Mouse (Mus musculus): ENCODE measurements around the gene Elp6. TPM values are rescaled to one million over a fixed set of nuclear protein-coding genes. Genes with fewer than 3 reads are reported as not detected.
A peak's percentile ranks its signal among the peaks of the same experiment; 100 is the strongest.

Elp6 gene
- 27.6 and 30.9 TPM in 2 replicates for total RNA-seq (2014; rRNA removed)
- 30.0 and 31.1 TPM in 2 replicates for polyA plus RNA-seq (2015; fragmentation: Nextera tagmentation; extraction: Ambion mirVana)

DNA sequence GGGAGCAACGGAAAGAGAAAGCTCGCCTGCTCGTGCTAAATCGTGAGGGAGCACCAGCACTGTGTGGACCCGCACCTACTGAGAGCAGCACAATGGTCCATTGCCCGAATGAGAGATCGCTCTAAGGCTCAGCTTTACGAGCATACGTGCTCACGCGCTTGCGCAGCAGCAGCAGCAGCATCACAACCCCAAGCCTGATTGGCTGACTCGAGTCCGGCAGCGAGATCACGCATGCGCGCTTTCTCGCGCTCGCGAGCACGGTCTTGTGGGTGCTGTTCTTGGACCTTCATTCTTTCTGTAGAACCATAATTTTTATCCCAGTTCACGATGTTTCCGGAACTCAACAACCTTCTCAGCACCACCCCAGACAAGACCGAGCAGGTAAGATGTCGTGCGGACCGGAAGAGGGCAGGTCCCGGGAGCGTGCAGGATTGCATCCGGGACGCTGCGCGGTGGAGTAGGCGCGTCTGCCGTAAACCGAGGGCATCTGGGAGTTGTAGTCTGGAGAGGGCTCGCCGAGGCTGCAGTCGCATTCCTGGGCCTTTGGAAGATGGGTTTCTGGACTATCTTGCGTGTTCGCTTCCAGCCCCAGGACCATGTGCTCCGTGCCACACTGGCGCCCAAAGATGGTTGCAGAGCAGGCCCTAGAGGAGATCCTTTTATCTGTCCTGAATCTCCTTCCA, at the start of gene Elp6:
Gene Elp6 (plus strand): TSS at position 205 of the 683 bp plus-strand sequence.
- DNase-seq (ENCODE audit: low spot score) (peak; percentile 97), ATAC-seq (peak; percentile 99)
- 1% methylated on average over 46 of the region's 46 CpGs for WGBS
- peak within 1 kb of the TSS; percentile 70 for H3K9ac ChIP-seq (replicated peaks; ENCODE audit: low read length)
- no peaks in the 10 kb centered on the region; the same call in 1 of the 2 replicates for H3K36me3 ChIP-seq (ENCODE audit: insufficient read depth, low read length)
- H3K4me1 ChIP-seq (ENCODE audit: insufficient read depth, low read length): 0 out of 2 replicates have a peak, but pooled peaks cover 5% of the 10 kb centered on the region
- peak within 1 kb of the TSS; percentile 94 for H3K27ac ChIP-seq
- peak within 1 kb of the TSS; percentile 55 for H3K4me3 ChIP-seq (ENCODE audit: low read length)
- peak within 1 kb of the TSS; percentile 76 for H3K4me2 ChIP-seq (ENCODE audit: low read depth, low read length)
- TF ChIP-seq CTCF (IDR thresholded peaks at IDR 0.05; ENCODE audit: low read depth): peak; percentile 35; the same call in 1 of the 2 replicates
- no peaks in the 10 kb centered on the region for H3K9me3 ChIP-seq (ENCODE audit: low read length)
- H3K27me3 ChIP-seq (ENCODE audit: insufficient read depth, low read length): no peaks in the 10 kb centered on the region

GRCm38 (mm10) chr9:110255407-110256019, 49.5 kb upstream of the Elp6 start:
- ATAC-seq: peak; percentile 89
- Histone ChIP-seq H3K4me1 (ENCODE audit: insufficient read depth, low read length) (peaks cover 15% of the 10 kb centered on the region; the same call in 1 of the 2 replicates), H3K4me2 (ENCODE audit: low read depth, low read length) (no peak overlapping the region), H3K9me3 (ENCODE audit: low read length) (no peaks in the 10 kb centered on the region), H3K36me3 (ENCODE audit: insufficient read depth, low read length) (peaks cover 4% of the 10 kb centered on the region; the same call in 1 of the 2 replicates), H3K27ac (peak overlapping the region; percentile 68), H3K27me3 (ENCODE audit: insufficient read depth, low read length) (no peaks in the 10 kb centered on the region), H3K9ac (replicated peaks; ENCODE audit: low read length) (no peak overlapping the region), H3K4me3 (ENCODE audit: low read length) (no peak overlapping the region)
- TF ChIP-seq CTCF (IDR thresholded peaks at IDR 0.05; ENCODE audit: low read depth): no peak
- WGBS: 7% methylated on average over 15 of the region's 15 CpGs
- DNase-seq (ENCODE audit: low spot score): peak; percentile 69

GRCm38 (mm10) chr9:110258646-110259045, 46.3 kb upstream of the Elp6 start:
- no peak overlapping the region for H3K27ac ChIP-seq
- no peak overlapping the region for H3K9ac ChIP-seq (replicated peaks; ENCODE audit: low read length)
- 29% methylated on average over 6 of the region's 6 CpGs for WGBS
- no peak for TF ChIP-seq CTCF (IDR thresholded peaks at IDR 0.05; ENCODE audit: low read depth)
- no peaks in the 10 kb centered on the region for H3K9me3 ChIP-seq (ENCODE audit: low read length)
- H3K4me2 ChIP-seq (ENCODE audit: low read depth, low read length): no peak overlapping the region
- no peak overlapping the region for H3K4me3 ChIP-seq (ENCODE audit: low read length)
- ATAC-seq: peak; percentile 24; the same call in 1 of the 2 replicates
- H3K27me3 ChIP-seq (ENCODE audit: insufficient read depth, low read length): no peaks in the 10 kb centered on the region
- DNase-seq (ENCODE audit: low spot score): peak; percentile 64
- H3K36me3 ChIP-seq (ENCODE audit: insufficient read depth, low read length): peaks cover 13% of the 10 kb centered on the region
- 0 out of 2 replicates have a peak, but pooled peaks cover 11% of the 10 kb centered on the region for H3K4me1 ChIP-seq (ENCODE audit: insufficient read depth, low read length)

DNA sequence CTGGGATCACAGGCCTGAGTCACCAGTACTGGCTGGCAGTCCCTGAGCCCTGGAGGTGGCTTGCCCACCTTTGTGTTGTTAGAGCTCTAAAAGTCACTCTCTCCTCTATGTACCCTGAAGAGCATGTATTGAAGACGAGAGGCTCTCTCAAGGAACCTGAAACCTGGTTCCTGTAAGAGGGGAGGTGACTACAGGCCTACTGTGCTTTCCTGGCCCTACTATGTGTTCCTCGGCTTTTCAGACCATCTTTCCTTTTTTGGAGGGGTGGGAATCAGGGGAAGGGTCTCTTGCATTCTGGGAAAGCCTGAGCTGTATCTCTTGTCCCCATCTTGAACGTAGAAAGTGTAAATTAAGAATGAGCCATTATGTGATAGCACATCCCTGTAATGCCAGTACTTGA, 45.9 kb upstream of the Elp6 start:
- Histone ChIP-seq H3K9ac (replicated peaks; ENCODE audit: low read length) (no peak overlapping the region), H3K27me3 (ENCODE audit: insufficient read depth, low read length) (no peaks in the 10 kb centered on the region), H3K9me3 (ENCODE audit: low read length) (no peaks in the 10 kb centered on the region), H3K36me3 (ENCODE audit: insufficient read depth, low read length) (peaks cover 13% of the 10 kb centered on the region), H3K4me1 (ENCODE audit: insufficient read depth, low read length) (0 out of 2 replicates have a peak, but pooled peaks cover 11% of the 10 kb centered on the region), H3K4me2 (ENCODE audit: low read depth, low read length) (no peak overlapping the region), H3K27ac (no peak overlapping the region), H3K4me3 (ENCODE audit: low read length) (no peak overlapping the region)
- 83% methylated on average over 3 of the region's 3 CpGs for WGBS
- no peak for DNase-seq (ENCODE audit: low spot score)
- ATAC-seq: no peak
- TF ChIP-seq CTCF (IDR thresholded peaks at IDR 0.05; ENCODE audit: low read depth): no peak

- Histone ChIP-seq H3K36me3 (ENCODE audit: insufficient read depth, low read length) (peaks cover 13% of the 10 kb centered on the region), H3K4me2 (ENCODE audit: low read depth, low read length) (no peak overlapping the region), H3K9me3 (ENCODE audit: low read length) (no peaks in the 10 kb centered on the region), H3K9ac (replicated peaks; ENCODE audit: low read length) (no peak overlapping the region), H3K4me3 (ENCODE audit: low read length) (no peak overlapping the region), H3K27me3 (ENCODE audit: insufficient read depth, low read length) (no peaks in the 10 kb centered on the region), H3K4me1 (ENCODE audit: insufficient read depth, low read length) (no peaks in the 10 kb centered on the region), H3K27ac (no peak overlapping the region)
- DNase-seq (ENCODE audit: low spot score) (no peak), ATAC-seq (0 out of 2 replicates have a peak, but pooled peaks have one; percentile 16)
- 79% methylated on average over 8 of the region's 8 CpGs for WGBS
- no peak for TF ChIP-seq CTCF (IDR thresholded peaks at IDR 0.05; ENCODE audit: low read depth)
Observed at GRCm38 (mm10) chr9:110263181-110263580, 41.8 kb upstream of the Elp6 start.

- 71% methylated on average over 9 of the region's 9 CpGs for WGBS
- H3K4me2 ChIP-seq (ENCODE audit: low read depth, low read length): no peak overlapping the region
- H3K27ac ChIP-seq: no peak overlapping the region
- peak; percentile 14; the same call in 1 of the 2 replicates for ATAC-seq
- H3K4me3 ChIP-seq (ENCODE audit: low read length): no peak overlapping the region
- H3K36me3 ChIP-seq (ENCODE audit: insufficient read depth, low read length): peaks cover 13% of the 10 kb centered on the region
- DNase-seq (ENCODE audit: low spot score): no peak
- no peaks in the 10 kb centered on the region for H3K27me3 ChIP-seq (ENCODE audit: insufficient read depth, low read length)
- no peaks in the 10 kb centered on the region for H3K9me3 ChIP-seq (ENCODE audit: low read length)
- no peak for TF ChIP-seq CTCF (IDR thresholded peaks at IDR 0.05; ENCODE audit: low read depth)
- no peak overlapping the region for H3K9ac ChIP-seq (replicated peaks; ENCODE audit: low read length)
- no peaks in the 10 kb centered on the region for H3K4me1 ChIP-seq (ENCODE audit: insufficient read depth, low read length)
Observed at GRCm38 (mm10) chr9:110264991-110265390, 40.0 kb upstream of the Elp6 start.
